Mouse (Mus musculus) lung, embryonic 15.5 days (tissue): ENCODE measurements around the gene Arhgap18. TPM values are rescaled to one million over a fixed set of nuclear protein-coding genes. Genes with fewer than 3 reads are reported as not detected.

Experiments
- ATAC-seq: fragments of 200-750 bp; cut with Nextera tagmentation; 2 replicates; pipeline ENCODE4 v1.8.0; 2017; ENCODE audit warnings: moderate number of reproducible peaks, borderline replicate concordance; ENCODE audit not compliant: low FRiP score, low TSS enrichment; ENCODE audit errors: extremely low read depth
- H3K27ac ChIP-seq: fragments of 300-500 bp; sonication (generic); 2 replicates; pipeline ENCODE4 v1.5.1; 2015; ENCODE audit warnings: moderate library complexity, mild to moderate bottlenecking, inconsistent platforms
- H3K27me3 ChIP-seq: fragments of 300-500 bp; sonication (generic); 2 replicates; pipeline ENCODE4 v1.6.1; 2015; ENCODE audit warnings: inconsistent platforms
- H3K36me3 ChIP-seq: fragments of 300-500 bp; sonication (generic); 2 replicates; pipeline ENCODE4 v1.6.1; 2015; ENCODE audit warnings: inconsistent platforms
- H3K4me1 ChIP-seq: fragments of 300-500 bp; sonication (generic); 2 replicates; pipeline ENCODE4 v1.6.1; 2015; ENCODE audit warnings: inconsistent platforms
- H3K4me2 ChIP-seq: fragments of 300-500 bp; sonication (generic); 2 replicates; pipeline ENCODE4 v1.6.1; 2015; ENCODE audit warnings: inconsistent platforms, mild to moderate bottlenecking, moderate library complexity
- H3K4me3 ChIP-seq: fragments of 300-500 bp; sonication (generic); 2 replicates; pipeline ENCODE4 v1.5.1; 2015; ENCODE audit warnings: mild to moderate bottlenecking, inconsistent platforms
- H3K9ac ChIP-seq: fragments of 300-500 bp; sonication (generic); 2 replicates; pipeline ENCODE4 v1.6.1; 2015; ENCODE audit warnings: inconsistent platforms
- H3K9me3 ChIP-seq: fragments of 300-500 bp; sonication (generic); 2 replicates; pipeline ENCODE4 v1.6.1; 2016; ENCODE audit warnings: inconsistent platforms
- WGBS: fragments of 180-500 bp; shearing (Covaris S2); methylation state at CpG from one replicate; pipeline ENCODE4 v1.1.7; 2015; 5-methylcytosine and 5-hydroxymethylcytosine counted together
- polyA plus RNA-seq: library from polyadenylated mRNA; unstranded; fragments of >200 nt; fragmentation: Nextera tagmentation; extraction: Ambion mirVana; gene quantifications from 2 replicates; pipeline ENCODE4 v1.2.1, GENCODE M21; 2015

Arhgap18 gene
- polyA plus RNA-seq, 1 experiment from 2014 or later: 50.5 TPM

GRCm38 (mm10) chr10:26811342-26811741, 58.1 kb downstream of the Arhgap18 start:
- H3K9me3 ChIP-seq: no peaks in the 10 kb centered on the region
- no peak overlapping the region for H3K4me3 ChIP-seq
- H3K4me2 ChIP-seq: no peak overlapping the region
- ATAC-seq: no peak
- H3K27me3 ChIP-seq: no peaks in the 10 kb centered on the region
- 24% methylated on average over 4 of the region's 4 CpGs for WGBS
- 0 out of 2 replicates have a peak, but pooled peaks cover 3% of the 10 kb centered on the region for H3K4me1 ChIP-seq
- H3K36me3 ChIP-seq: no peaks in the 10 kb centered on the region
- H3K27ac ChIP-seq: no peak overlapping the region
- H3K9ac ChIP-seq: no peak overlapping the region

- Histone ChIP-seq H3K36me3 (no peaks in the 10 kb centered on the region), H3K4me1 (0 out of 2 replicates have a peak, but pooled peaks cover 3% of the 10 kb centered on the region), H3K9me3 (no peaks in the 10 kb centered on the region), H3K4me2 (no peak overlapping the region), H3K27ac (no peak overlapping the region), H3K27me3 (no peaks in the 10 kb centered on the region), H3K9ac (no peak overlapping the region), H3K4me3 (no peak overlapping the region)
- 87% methylated on average over 8 of the region's 8 CpGs for WGBS
- ATAC-seq: no peak
Measured at GRCm38 (mm10) chr10:26815646-26816045, 62.4 kb downstream of the Arhgap18 start.

GRCm38 (mm10) chr10:26820326-26820725, 67.1 kb downstream of the Arhgap18 start:
- H3K36me3 ChIP-seq: no peaks in the 10 kb centered on the region

GRCm38 (mm10) chr10:26820936-26821335, 67.7 kb downstream of the Arhgap18 start:
- Histone ChIP-seq H3K27me3 (no peaks in the 10 kb centered on the region), H3K4me1 (0 out of 2 replicates have a peak, but pooled peaks cover 7% of the 10 kb centered on the region), H3K27ac (no peak overlapping the region), H3K4me2 (no peak overlapping the region), H3K4me3 (no peak overlapping the region), H3K9ac (no peak overlapping the region), H3K36me3 (no peaks in the 10 kb centered on the region), H3K9me3 (no peaks in the 10 kb centered on the region)
- no peak for ATAC-seq
- WGBS: 85% methylated on average over 1 of the region's 1 CpGs

More at GRCm38 (mm10) chr10:26820326-26820725, 67.1 kb downstream of the Arhgap18 start:
- Histone ChIP-seq H3K27me3 (no peaks in the 10 kb centered on the region), H3K9me3 (no peaks in the 10 kb centered on the region), H3K4me1 (0 out of 2 replicates have a peak, but pooled peaks cover 7% of the 10 kb centered on the region), H3K9ac (no peak overlapping the region), H3K4me3 (no peak overlapping the region), H3K4me2 (no peak overlapping the region), H3K27ac (no peak overlapping the region)
- no peak for ATAC-seq

- Histone ChIP-seq H3K27me3 (no peaks in the 10 kb centered on the region), H3K4me3 (no peak overlapping the region), H3K36me3 (no peaks in the 10 kb centered on the region), H3K9ac (no peak overlapping the region), H3K27ac (no peak overlapping the region), H3K4me2 (no peak overlapping the region), H3K4me1 (0 out of 2 replicates have a peak, but pooled peaks cover 5% of the 10 kb centered on the region), H3K9me3 (no peaks in the 10 kb centered on the region)
- 63% methylated on average over 5 of the region's 5 CpGs for WGBS
- ATAC-seq: no peak
Measured at GRCm38 (mm10) chr10:26823997-26824396, 70.8 kb downstream of the Arhgap18 start.

- no peak for ATAC-seq
- Histone ChIP-seq H3K9ac (no peak overlapping the region), H3K4me3 (no peak overlapping the region), H3K4me1 (0 out of 2 replicates have a peak, but pooled peaks cover 5% of the 10 kb centered on the region), H3K27ac (no peak overlapping the region), H3K27me3 (no peaks in the 10 kb centered on the region), H3K9me3 (no peaks in the 10 kb centered on the region), H3K36me3 (no peaks in the 10 kb centered on the region), H3K4me2 (no peak overlapping the region)
- 75% methylated on average over 8 of the region's 8 CpGs for WGBS
Measured at GRCm38 (mm10) chr10:26825246-26825889, 72.1 kb downstream of the Arhgap18 start.

- no peak overlapping the region for H3K4me3 ChIP-seq
- no peaks in the 10 kb centered on the region for H3K36me3 ChIP-seq
- no peaks in the 10 kb centered on the region for H3K9me3 ChIP-seq
- 0 out of 2 replicates have a peak overlapping the region, but pooled peaks have one; percentile 11 for H3K27ac ChIP-seq
- H3K4me2 ChIP-seq: no peak overlapping the region
- 45% methylated on average over 5 of the region's 5 CpGs for WGBS
- no peak overlapping the region for H3K9ac ChIP-seq
- H3K27me3 ChIP-seq: no peaks in the 10 kb centered on the region
- 0 out of 2 replicates have a peak, but pooled peaks cover 5% of the 10 kb centered on the region for H3K4me1 ChIP-seq
- no peak for ATAC-seq
Measured at GRCm38 (mm10) chr10:26827315-26827714, 74.1 kb downstream of the Arhgap18 start.

- Histone ChIP-seq H3K27ac (0 out of 2 replicates have a peak overlapping the region, but pooled peaks have one; percentile 27), H3K4me2 (no peak overlapping the region), H3K4me1 (peaks cover 8% of the 10 kb centered on the region; the same call in 1 of the 2 replicates), H3K36me3 (no peaks in the 10 kb centered on the region), H3K4me3 (no peak overlapping the region), H3K9ac (no peak overlapping the region), H3K9me3 (no peaks in the 10 kb centered on the region), H3K27me3 (no peaks in the 10 kb centered on the region)
- WGBS: 51% methylated on average over 9 of the region's 9 CpGs
- ATAC-seq: peak; percentile 84
Measured at GRCm38 (mm10) chr10:26828412-26829137, 75.4 kb downstream of the Arhgap18 start.

- Histone ChIP-seq H3K27me3 (no peaks in the 10 kb centered on the region), H3K4me1 (peaks cover 3% of the 10 kb centered on the region; the same call in 1 of the 2 replicates), H3K4me2 (no peak overlapping the region), H3K36me3 (no peaks in the 10 kb centered on the region), H3K4me3 (no peak overlapping the region), H3K9me3 (no peaks in the 10 kb centered on the region), H3K9ac (no peak overlapping the region), H3K27ac (no peak overlapping the region)
- no peak for ATAC-seq
- 87% methylated on average over 3 of the region's 3 CpGs for WGBS
Measured at GRCm38 (mm10) chr10:26832068-26832467, 78.8 kb downstream of the Arhgap18 start.

GRCm38 (mm10) chr10:26832669-26833249, 79.5 kb downstream of the Arhgap18 start:
- H3K4me3 ChIP-seq: no peak overlapping the region
- WGBS: 85% methylated on average over 3 of the region's 3 CpGs
- H3K27me3 ChIP-seq: no peaks in the 10 kb centered on the region
- H3K9ac ChIP-seq: no peak overlapping the region
- H3K27ac ChIP-seq: no peak overlapping the region
- no peak for ATAC-seq
- peaks cover 3% of the 10 kb centered on the region; the same call in 1 of the 2 replicates for H3K4me1 ChIP-seq
- H3K36me3 ChIP-seq: no peaks in the 10 kb centered on the region
- no peak overlapping the region for H3K4me2 ChIP-seq
- no peaks in the 10 kb centered on the region for H3K9me3 ChIP-seq

GRCm38 (mm10) chr10:26833393-26833792, 80.2 kb downstream of the Arhgap18 start:
- Histone ChIP-seq H3K9me3 (no peaks in the 10 kb centered on the region), H3K27ac (no peak overlapping the region), H3K9ac (no peak overlapping the region), H3K4me2 (no peak overlapping the region), H3K27me3 (no peaks in the 10 kb centered on the region), H3K4me3 (no peak overlapping the region), H3K36me3 (no peaks in the 10 kb centered on the region), H3K4me1 (peaks cover 3% of the 10 kb centered on the region; the same call in 1 of the 2 replicates)
- ATAC-seq: no peak
- WGBS: 67% methylated on average over 3 of the region's 3 CpGs

GRCm38 (mm10) chr10:26849311-26849710, 96.1 kb downstream of the Arhgap18 start:
- Histone ChIP-seq H3K27ac (no peak overlapping the region), H3K4me2 (no peak overlapping the region), H3K27me3 (no peaks in the 10 kb centered on the region), H3K36me3 (no peaks in the 10 kb centered on the region), H3K9me3 (no peaks in the 10 kb centered on the region), H3K4me1 (no peaks in the 10 kb centered on the region), H3K4me3 (no peak overlapping the region), H3K9ac (no peak overlapping the region)
- no peak for ATAC-seq
- 74% methylated on average over 4 of the region's 4 CpGs for WGBS
